Comparison of ENCODE assay signal across 7 mouse cellular contexts in genomic region chr8:126583971-126584843, GRCm38 (mm10). TPM values are rescaled to one million over a fixed set of nuclear protein-coding genes. Genes with fewer than 3 reads are reported as not detected.
DNase-seq lines count a peak whose midpoint lies in the region; ATAC-seq and TF ChIP-seq lines count a peak whose summit lies in the region.

No protein-coding gene starts in this region.

- peak overlapping the region; percentile 53 for H3K4me3 ChIP-seq in embryonic facial prominence, embryonic 13.5 days
- H3K4me3 ChIP-seq in intestine, postnatal 0 days (ENCODE audit: low read depth, low read length), result peak overlapping the region; percentile 41
- H3K4me3 ChIP-seq in limb, embryonic 12.5 days (replicated peaks), result peak overlapping the region; percentile 53
- peak overlapping the region; percentile 58 for H3K4me3 ChIP-seq in midbrain, embryonic 12.5 days

- TF ChIP-seq CTCF in intestine, postnatal 0 days (IDR thresholded peaks at IDR 0.05; ENCODE audit: low read depth), result no peak

- peak; percentile 87 to 91 for DNase-seq in adrenal gland, postnatal 36 days
- peak; percentile 88 to 92 for DNase-seq in heart, adult 18-20 months
- peak; percentile 74 to 76 for DNase-seq in spleen, adult 18-20 months

- WGBS in embryonic facial prominence, embryonic 13.5 days, result under 1% methylated on average over 68 of the region's 68 CpGs
- under 1% methylated on average over 65 of the region's 68 CpGs for WGBS in intestine, postnatal 0 days
- 1% methylated on average over 67 of the region's 68 CpGs for WGBS in limb, embryonic 12.5 days
- under 1% methylated on average over 64 of the region's 68 CpGs for WGBS in midbrain, embryonic 12.5 days

- H3K4me1 ChIP-seq in embryonic facial prominence, embryonic 13.5 days, result peaks cover 61% of the 10 kb centered on the region
- peaks cover 4% of the 10 kb centered on the region; the same call in 1 of the 2 replicates for H3K4me1 ChIP-seq in intestine, postnatal 0 days (replicated peaks; ENCODE audit: control insufficient read depth, insufficient read depth, low read length)
- H3K4me1 ChIP-seq in limb, embryonic 12.5 days (replicated peaks), result peaks cover 60% of the 10 kb centered on the region
- H3K4me1 ChIP-seq in midbrain, embryonic 12.5 days, result peaks cover 56% of the 10 kb centered on the region

- H3K9ac ChIP-seq in embryonic facial prominence, embryonic 13.5 days, result peak overlapping the region; percentile 78
- peak overlapping the region; percentile 75 for H3K9ac ChIP-seq in intestine, postnatal 0 days (ENCODE audit: low read depth, low read length)
- peak overlapping the region; percentile 80 for H3K9ac ChIP-seq in limb, embryonic 12.5 days (replicated peaks)
- peak overlapping the region; percentile 74 for H3K9ac ChIP-seq in midbrain, embryonic 12.5 days (replicated peaks)

- peaks cover 7% of the 10 kb centered on the region; the same call in 1 of the 2 replicates for H3K9me3 ChIP-seq in embryonic facial prominence, embryonic 13.5 days
- no peaks in the 10 kb centered on the region for H3K9me3 ChIP-seq in intestine, postnatal 0 days (ENCODE audit: control insufficient read depth)
- no peaks in the 10 kb centered on the region for H3K9me3 ChIP-seq in limb, embryonic 12.5 days
- H3K9me3 ChIP-seq in midbrain, embryonic 12.5 days, result no peaks in the 10 kb centered on the region

- H3K27ac ChIP-seq in embryonic facial prominence, embryonic 13.5 days, result peak overlapping the region; percentile 95
- H3K27ac ChIP-seq in intestine, postnatal 0 days (ENCODE audit: low read depth, low read length), result peak overlapping the region; percentile 93
- H3K27ac ChIP-seq in limb, embryonic 12.5 days, result peak overlapping the region; percentile 98
- peak overlapping the region; percentile 83 for H3K27ac ChIP-seq in midbrain, embryonic 12.5 days (replicated peaks)

- peak overlapping the region; percentile 94 for H3K4me2 ChIP-seq in embryonic facial prominence, embryonic 13.5 days
- peak overlapping the region; percentile 93 for H3K4me2 ChIP-seq in intestine, postnatal 0 days (replicated peaks; ENCODE audit: low read depth)
- H3K4me2 ChIP-seq in limb, embryonic 12.5 days, result peak overlapping the region; percentile 96
- peak overlapping the region; percentile 100 for H3K4me2 ChIP-seq in midbrain, embryonic 12.5 days (replicated peaks)

- no peaks in the 10 kb centered on the region for H3K27me3 ChIP-seq in embryonic facial prominence, embryonic 13.5 days
- no peaks in the 10 kb centered on the region for H3K27me3 ChIP-seq in intestine, postnatal 0 days (replicated peaks; ENCODE audit: control insufficient read depth, insufficient read depth, low read length)
- no peaks in the 10 kb centered on the region for H3K27me3 ChIP-seq in limb, embryonic 12.5 days
- 0 out of 2 replicates have a peak, but pooled peaks cover 5% of the 10 kb centered on the region for H3K27me3 ChIP-seq in midbrain, embryonic 12.5 days

- peaks cover 29% of the 10 kb centered on the region for H3K36me3 ChIP-seq in embryonic facial prominence, embryonic 13.5 days
- peaks cover 11% of the 10 kb centered on the region for H3K36me3 ChIP-seq in intestine, postnatal 0 days (ENCODE audit: control insufficient read depth, insufficient read depth)
- H3K36me3 ChIP-seq in limb, embryonic 12.5 days, result peaks cover 25% of the 10 kb centered on the region
- no peaks in the 10 kb centered on the region for H3K36me3 ChIP-seq in midbrain, embryonic 12.5 days

- peak; percentile 79 for ATAC-seq in embryonic facial prominence, embryonic 13.5 days (ENCODE audit: insufficient number of reproducible peaks, insufficient read depth, low FRiP score, low TSS enrichment, low read depth)
- peak; percentile 67 for ATAC-seq in intestine, postnatal 0 days
- peak; percentile 84 for ATAC-seq in limb, embryonic 12.5 days (ENCODE audit: insufficient number of reproducible peaks, insufficient read depth, low FRiP score, low TSS enrichment, low read depth)
- peak; percentile 88 for ATAC-seq in midbrain, embryonic 12.5 days (ENCODE audit: low FRiP score, low read depth)

RNA-seq across cellular contexts. Expression of gene Irf2bp2, which starts 9.6 kb away (rescaled TPM):
- 100 to 1,000 TPM in 1 of 2 experiments, 10 to 100 TPM in 1; 89.7 to 114 TPM for total RNA-seq in adrenal gland, postnatal 36 days (2021)
- 11.1 and 13.5 TPM in 2 replicates for polyA plus RNA-seq in embryonic facial prominence, embryonic 13.5 days (2015; fragmentation: Nextera tagmentation; extraction: Ambion mirVana)
- 100 to 1,000 TPM; 101 to 128 TPM for total RNA-seq in heart, adult 18-20 months (2021)
- polyA plus RNA-seq in intestine, postnatal 0 days (2015; fragmentation: Nextera tagmentation; extraction: Ambion mirVana), result 13.3 and 14.9 TPM in 2 replicates
- 9.3 and 11.0 TPM in 2 replicates for polyA plus RNA-seq in limb, embryonic 12.5 days (2016; fragmentation: Nextera tagmentation; extraction: Ambion mirVana)
- polyA plus RNA-seq in midbrain, embryonic 12.5 days (2016; fragmentation: Nextera tagmentation; extraction: Ambion mirVana), result 7.5 and 7.7 TPM in 2 replicates

Comparison
In these comparisons a context has a peak if more than half of its experiments do, and no peak if none do; other contexts are left out.
1. Peak in every context shown above with its lines: DNase-seq, ATAC-seq, H3K4me3 ChIP-seq and H3K27ac ChIP-seq.